Mouse (Mus musculus): ENCODE measurements at regions not wholly inside any gene's neighbourhood (a gene's known extent, or its start where the extent isn't known, plus 50 kb on each side); places are given as distances from the start of the nearest gene placed in this dataset.

DNA sequence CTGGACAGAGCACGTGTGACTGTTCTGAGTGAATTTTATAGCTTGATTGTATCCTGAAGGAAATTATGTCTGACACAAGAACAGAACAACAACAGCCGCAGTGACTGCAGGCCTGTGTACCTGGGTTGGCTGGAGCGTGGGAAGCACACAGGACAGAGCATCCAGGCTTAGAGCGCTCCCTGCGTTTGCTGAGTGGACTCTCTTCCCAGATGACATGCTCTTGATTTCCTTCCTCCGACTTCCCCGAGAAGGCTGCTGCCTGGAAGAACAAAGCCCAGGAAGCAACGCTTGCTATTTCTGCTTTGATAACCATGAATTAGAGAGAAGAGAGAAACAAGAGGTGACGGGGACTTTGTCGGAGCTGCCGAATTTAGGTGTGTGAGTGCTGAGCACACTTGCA, 532.2 kb downstream of the 1810013L24Rik start:
- WGBS: 43% methylated on average over 11 of the region's 11 CpGs
- Histone ChIP-seq H3K4me2 (ENCODE audit: low read length) (no peak overlapping the region), H3K9me3 (ENCODE audit: control insufficient read depth, low read length) (no peaks in the 10 kb centered on the region), H3K4me3 (ENCODE audit: low read depth, low read length) (no peak overlapping the region), H3K27me3 (replicated peaks; ENCODE audit: control insufficient read depth, insufficient read depth, low read length) (no peaks in the 10 kb centered on the region), H3K27ac (ENCODE audit: low read depth) (no peak overlapping the region), H3K36me3 (ENCODE audit: control insufficient read depth, insufficient read depth, low read length) (no peaks in the 10 kb centered on the region), H3K9ac (ENCODE audit: low read length) (no peak overlapping the region), H3K4me1 (replicated peaks; ENCODE audit: control insufficient read depth, insufficient read depth, low read length) (no peaks in the 10 kb centered on the region)
- no peak for DNase-seq (ENCODE audit: low spot score)
- no peak for ATAC-seq (replicated peaks; ENCODE audit: low FRiP score, low TSS enrichment, low read depth)

DNA sequence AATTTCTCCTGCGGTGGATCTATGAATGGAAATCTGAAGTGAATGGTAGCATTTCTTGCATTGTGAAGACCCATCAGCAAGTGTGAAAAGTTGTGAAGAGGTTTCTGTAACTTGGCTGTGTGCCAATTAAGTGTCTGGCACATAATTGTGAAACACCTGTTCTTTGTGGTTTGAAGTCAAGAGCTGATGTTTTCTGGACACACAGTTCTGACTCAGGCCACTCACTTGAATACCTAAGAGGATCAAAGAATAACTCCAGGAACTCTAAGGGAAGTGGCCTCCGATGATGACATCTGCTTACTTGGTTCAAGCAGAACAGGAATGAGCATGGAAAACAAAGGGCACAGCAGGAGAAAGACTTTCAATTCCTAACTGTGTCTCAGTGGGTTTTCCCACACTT, 534.2 kb downstream of the 1810013L24Rik start:
- Histone ChIP-seq H3K4me2 (ENCODE audit: low read length) (no peak overlapping the region), H3K4me3 (ENCODE audit: low read depth, low read length) (no peak overlapping the region), H3K36me3 (ENCODE audit: control insufficient read depth, insufficient read depth, low read length) (no peaks in the 10 kb centered on the region), H3K27ac (ENCODE audit: low read depth) (no peak overlapping the region), H3K4me1 (replicated peaks; ENCODE audit: control insufficient read depth, insufficient read depth, low read length) (no peaks in the 10 kb centered on the region), H3K9ac (ENCODE audit: low read length) (no peak overlapping the region), H3K9me3 (ENCODE audit: control insufficient read depth, low read length) (no peaks in the 10 kb centered on the region), H3K27me3 (replicated peaks; ENCODE audit: control insufficient read depth, insufficient read depth, low read length) (no peaks in the 10 kb centered on the region)
- no peak for DNase-seq (ENCODE audit: low spot score)
- ATAC-seq (replicated peaks; ENCODE audit: low FRiP score, low TSS enrichment, low read depth): no peak
- WGBS: 46% methylated on average over 2 of the region's 2 CpGs

GRCm38 (mm10) chr16:9390986-9391385, 561.1 kb downstream of the 1810013L24Rik start:
- DNase-seq (ENCODE audit: low spot score) (no peak), ATAC-seq (replicated peaks; ENCODE audit: low FRiP score, low TSS enrichment, low read depth) (no peak)
- H3K4me2 ChIP-seq (ENCODE audit: low read length): no peak overlapping the region
- no peaks in the 10 kb centered on the region for H3K9me3 ChIP-seq (ENCODE audit: control insufficient read depth, low read length)
- WGBS: 61% methylated on average over 1 of the region's 1 CpGs
- no peak overlapping the region for H3K9ac ChIP-seq (ENCODE audit: low read length)
- no peak overlapping the region for H3K27ac ChIP-seq (ENCODE audit: low read depth)
- no peaks in the 10 kb centered on the region for H3K4me1 ChIP-seq (replicated peaks; ENCODE audit: control insufficient read depth, insufficient read depth, low read length)
- no peaks in the 10 kb centered on the region for H3K36me3 ChIP-seq (ENCODE audit: control insufficient read depth, insufficient read depth, low read length)
- H3K4me3 ChIP-seq (ENCODE audit: low read depth, low read length): no peak overlapping the region
- H3K27me3 ChIP-seq (replicated peaks; ENCODE audit: control insufficient read depth, insufficient read depth, low read length): no peaks in the 10 kb centered on the region

DNA sequence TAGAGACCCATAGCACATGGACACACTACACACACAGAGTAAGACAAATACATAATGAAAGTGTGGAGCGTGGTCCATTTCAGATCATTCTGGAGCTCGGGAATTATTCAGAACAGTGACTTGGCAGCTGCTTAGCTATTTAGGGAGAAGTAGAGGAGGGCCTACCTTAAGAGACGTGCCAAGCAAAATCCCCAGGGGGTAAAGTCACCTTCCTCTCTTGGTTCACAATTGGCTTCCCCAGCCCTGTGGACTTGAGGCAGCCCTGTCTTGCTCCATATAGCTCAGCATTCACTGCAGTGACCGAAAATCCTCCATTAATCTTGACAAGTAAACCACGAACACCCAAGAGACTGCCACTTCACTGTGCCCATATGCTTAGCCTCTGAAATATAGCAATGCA, 574.8 kb downstream of the 1810013L24Rik start:
- no peaks in the 10 kb centered on the region for H3K4me1 ChIP-seq (replicated peaks; ENCODE audit: control insufficient read depth, insufficient read depth, low read length)
- H3K9me3 ChIP-seq (ENCODE audit: control insufficient read depth, low read length): no peaks in the 10 kb centered on the region
- H3K4me3 ChIP-seq (ENCODE audit: low read depth, low read length): no peak overlapping the region
- no peaks in the 10 kb centered on the region for H3K36me3 ChIP-seq (ENCODE audit: control insufficient read depth, insufficient read depth, low read length)
- 79% methylated on average over 5 of the region's 5 CpGs for WGBS
- H3K27me3 ChIP-seq (replicated peaks; ENCODE audit: control insufficient read depth, insufficient read depth, low read length): no peaks in the 10 kb centered on the region
- DNase-seq (ENCODE audit: low spot score): no peak
- no peak overlapping the region for H3K9ac ChIP-seq (ENCODE audit: low read length)
- H3K4me2 ChIP-seq (ENCODE audit: low read length): no peak overlapping the region
- H3K27ac ChIP-seq (ENCODE audit: low read depth): no peak overlapping the region
- ATAC-seq (replicated peaks; ENCODE audit: low FRiP score, low TSS enrichment, low read depth): no peak

GRCm38 (mm10) chr16:9408196-9408595, 578.3 kb downstream of the 1810013L24Rik start:
- Histone ChIP-seq H3K9ac (ENCODE audit: low read length) (no peak overlapping the region), H3K27ac (ENCODE audit: low read depth) (no peak overlapping the region), H3K4me3 (ENCODE audit: low read depth, low read length) (no peak overlapping the region), H3K4me2 (ENCODE audit: low read length) (no peak overlapping the region), H3K9me3 (ENCODE audit: control insufficient read depth, low read length) (no peaks in the 10 kb centered on the region), H3K36me3 (ENCODE audit: control insufficient read depth, insufficient read depth, low read length) (no peaks in the 10 kb centered on the region), H3K27me3 (replicated peaks; ENCODE audit: control insufficient read depth, insufficient read depth, low read length) (no peaks in the 10 kb centered on the region), H3K4me1 (replicated peaks; ENCODE audit: control insufficient read depth, insufficient read depth, low read length) (no peaks in the 10 kb centered on the region)
- WGBS: 88% methylated on average over 1 of the region's 1 CpGs
- no peak for DNase-seq (ENCODE audit: low spot score)
- ATAC-seq (replicated peaks; ENCODE audit: low FRiP score, low TSS enrichment, low read depth): no peak

GRCm38 (mm10) chr16:9430509-9430908, 564.9 kb downstream of the Grin2a start:
- H3K4me2 ChIP-seq (ENCODE audit: low read length): no peak overlapping the region
- H3K27ac ChIP-seq (ENCODE audit: low read depth): no peak overlapping the region
- H3K36me3 ChIP-seq (ENCODE audit: control insufficient read depth, insufficient read depth, low read length): no peaks in the 10 kb centered on the region

DNA sequence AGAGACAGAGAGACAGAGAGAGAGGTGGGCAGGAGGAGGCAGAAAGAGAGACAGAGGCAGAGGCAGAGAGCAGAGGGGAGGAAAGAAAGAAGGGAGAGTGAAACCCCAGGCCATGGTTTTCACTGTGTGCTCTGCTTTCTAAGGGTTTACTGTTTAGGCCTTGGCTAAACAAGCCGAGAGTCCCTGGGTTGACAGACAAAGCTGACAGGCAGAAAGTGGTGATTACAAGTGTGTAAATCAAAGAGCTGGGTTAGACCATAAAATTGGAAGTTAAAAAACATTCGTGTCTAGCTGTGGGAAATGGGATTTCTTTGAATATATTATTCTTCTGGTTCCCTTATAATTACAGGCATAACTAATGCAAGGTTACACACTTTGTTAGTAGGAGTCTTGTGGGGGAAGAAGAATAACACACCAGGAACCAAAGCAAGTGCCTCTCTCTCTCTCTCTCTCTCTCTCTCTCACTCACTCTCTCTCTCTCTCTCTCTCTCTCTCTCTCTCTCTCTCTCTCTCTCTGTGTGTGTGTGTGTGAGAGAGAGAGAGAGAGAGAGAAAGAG, 556.0 kb downstream of the Grin2a start:
- 18% methylated on average over 2 of the region's 2 CpGs for WGBS
- Histone ChIP-seq H3K9me3 (ENCODE audit: control insufficient read depth, low read length) (no peaks in the 10 kb centered on the region), H3K9ac (ENCODE audit: low read length) (no peak overlapping the region), H3K27me3 (replicated peaks; ENCODE audit: control insufficient read depth, insufficient read depth, low read length) (no peaks in the 10 kb centered on the region), H3K36me3 (ENCODE audit: control insufficient read depth, insufficient read depth, low read length) (no peaks in the 10 kb centered on the region), H3K4me2 (ENCODE audit: low read length) (no peak overlapping the region), H3K27ac (ENCODE audit: low read depth) (no peak overlapping the region), H3K4me3 (ENCODE audit: low read depth, low read length) (no peak overlapping the region), H3K4me1 (replicated peaks; ENCODE audit: control insufficient read depth, insufficient read depth, low read length) (no peaks in the 10 kb centered on the region)
- DNase-seq (ENCODE audit: low spot score) (no peak), ATAC-seq (replicated peaks; ENCODE audit: low FRiP score, low TSS enrichment, low read depth) (no peak)

More at GRCm38 (mm10) chr16:9430509-9430908, 564.9 kb downstream of the Grin2a start:
- no peak for DNase-seq (ENCODE audit: low spot score)
- H3K9ac ChIP-seq (ENCODE audit: low read length): no peak overlapping the region
- ATAC-seq (replicated peaks; ENCODE audit: low FRiP score, low TSS enrichment, low read depth): no peak
- no peaks in the 10 kb centered on the region for H3K27me3 ChIP-seq (replicated peaks; ENCODE audit: control insufficient read depth, insufficient read depth, low read length)
- no peak overlapping the region for H3K4me3 ChIP-seq (ENCODE audit: low read depth, low read length)
- no peaks in the 10 kb centered on the region for H3K9me3 ChIP-seq (ENCODE audit: control insufficient read depth, low read length)
- H3K4me1 ChIP-seq (replicated peaks; ENCODE audit: control insufficient read depth, insufficient read depth, low read length): no peaks in the 10 kb centered on the region

GRCm38 (mm10) chr16:9439891-9440290, 555.5 kb downstream of the Grin2a start:
- Histone ChIP-seq H3K27me3 (replicated peaks; ENCODE audit: control insufficient read depth, insufficient read depth, low read length) (no peaks in the 10 kb centered on the region), H3K27ac (ENCODE audit: low read depth) (no peak overlapping the region), H3K9me3 (ENCODE audit: control insufficient read depth, low read length) (no peaks in the 10 kb centered on the region), H3K4me3 (ENCODE audit: low read depth, low read length) (no peak overlapping the region), H3K4me1 (replicated peaks; ENCODE audit: control insufficient read depth, insufficient read depth, low read length) (no peaks in the 10 kb centered on the region), H3K4me2 (ENCODE audit: low read length) (no peak overlapping the region), H3K9ac (ENCODE audit: low read length) (no peak overlapping the region), H3K36me3 (ENCODE audit: control insufficient read depth, insufficient read depth, low read length) (no peaks in the 10 kb centered on the region)
- DNase-seq (ENCODE audit: low spot score) (no peak), ATAC-seq (replicated peaks; ENCODE audit: low FRiP score, low TSS enrichment, low read depth) (no peak)
- WGBS: 82% methylated on average over 1 of the region's 1 CpGs

- Histone ChIP-seq H3K9ac (ENCODE audit: low read length) (no peak overlapping the region), H3K36me3 (ENCODE audit: control insufficient read depth, insufficient read depth, low read length) (no peaks in the 10 kb centered on the region), H3K27ac (ENCODE audit: low read depth) (no peak overlapping the region), H3K9me3 (ENCODE audit: control insufficient read depth, low read length) (no peaks in the 10 kb centered on the region), H3K4me2 (ENCODE audit: low read length) (no peak overlapping the region), H3K27me3 (replicated peaks; ENCODE audit: control insufficient read depth, insufficient read depth, low read length) (no peaks in the 10 kb centered on the region), H3K4me3 (ENCODE audit: low read depth, low read length) (no peak overlapping the region), H3K4me1 (replicated peaks; ENCODE audit: control insufficient read depth, insufficient read depth, low read length) (no peaks in the 10 kb centered on the region)
- DNase-seq (ENCODE audit: low spot score) (no peak), ATAC-seq (replicated peaks; ENCODE audit: low FRiP score, low TSS enrichment, low read depth) (no peak)
- WGBS: 67% methylated on average over 4 of the region's 4 CpGs
These were observed 543.3 kb downstream of the Grin2a start for GRCm38 (mm10) chr16:9452058-9452457.
